Mouse (Mus musculus): ENCODE results near the gene Tldc2. TPM values are rescaled to one million over a fixed set of nuclear protein-coding genes. Genes with fewer than 3 reads are reported as not detected.

Gene Tldc2
- polyA plus RNA-seq, 2 experiments from 2014 or later = not detected

GRCm38 (mm10) chr2:157063241-157063700 is 23.6 kb upstream of the Tldc2 start:
- ATAC-seq = no peak

- ATAC-seq = no peak
These were observed 22.7 kb upstream of the Tldc2 start for GRCm38 (mm10) chr2:157064136-157064535.

GRCm38 (mm10) chr2:157064978-157065878 is 21.6 kb upstream of the Tldc2 start:
- ATAC-seq = no peak

- no peak for ATAC-seq
These were observed 21.0 kb upstream of the Tldc2 start for GRCm38 (mm10) chr2:157065879-157066226.

- no peak for ATAC-seq
These were observed 20.0 kb upstream of the Tldc2 start for GRCm38 (mm10) chr2:157066731-157067430.

GRCm38 (mm10) chr2:157068701-157069354 is 18.0 kb upstream of the Tldc2 start:
- ATAC-seq = no peak

GRCm38 (mm10) chr2:157069355-157069735 is 17.5 kb upstream of the Tldc2 start:
- no peak for ATAC-seq

- ATAC-seq = no peak
These were observed 17.0 kb upstream of the Tldc2 start for GRCm38 (mm10) chr2:157069755-157070315.

GRCm38 (mm10) chr2:157070365-157070764 is 16.5 kb upstream of the Tldc2 start:
- ATAC-seq = no peak

GRCm38 (mm10) chr2:157071556-157071955 is 15.3 kb upstream of the Tldc2 start:
- peak; percentile 14 for ATAC-seq

GRCm38 (mm10) chr2:157072316-157072990 is 14.4 kb upstream of the Tldc2 start:
- ATAC-seq = no peak

GRCm38 (mm10) chr2:157073378-157074052 is 13.3 kb upstream of the Tldc2 start:
- no peak for ATAC-seq

GRCm38 (mm10) chr2:157074186-157074724 is 12.6 kb upstream of the Tldc2 start:
- no peak for ATAC-seq

GRCm38 (mm10) chr2:157074772-157075171 is 12.1 kb upstream of the Tldc2 start:
- no peak for ATAC-seq

- no peak for ATAC-seq
These were observed 11.6 kb upstream of the Tldc2 start for GRCm38 (mm10) chr2:157075226-157075625.

- ATAC-seq = no peak
These were observed 11.2 kb upstream of the Tldc2 start for GRCm38 (mm10) chr2:157075685-157076084.

GRCm38 (mm10) chr2:157076585-157076984 is 10.3 kb upstream of the Tldc2 start:
- no peak for ATAC-seq

- no peak for ATAC-seq
These were observed 9.7 kb upstream of the Tldc2 start for GRCm38 (mm10) chr2:157077160-157077559.

GRCm38 (mm10) chr2:157077641-157078058 is 9.2 kb upstream of the Tldc2 start:
- no peak for ATAC-seq

- no peak for ATAC-seq
These were observed 8.6 kb upstream of the Tldc2 start for GRCm38 (mm10) chr2:157078059-157078792.

All from activated CD4-positive, CD25-positive, alpha-beta regulatory T cell, adult 4 months (primary cell).